Mouse (Mus musculus): ENCODE measurements around the gene Cela3b. TPM values are rescaled to one million over a fixed set of nuclear protein-coding genes. Genes with fewer than 3 reads are reported as not detected.

Cela3b gene
- total RNA-seq, 2 experiments from 2014 or later = not detected

- no peak for TF ChIP-seq CTCF (IDR thresholded peaks at IDR 0.05)
- DNase-seq = no peak
- intact Hi-C loops (cut with DNase I) = no loop called here
- Histone ChIP-seq H3K4me3 (no peak overlapping the region), H3K27ac (peak overlapping the region; percentile 68; the same call in 1 of the 2 replicates)
Measured at GRCm38 (mm10) chr4:137457292-137457691, 27.0 kb upstream of the Cela3b start.

- TF ChIP-seq CTCF (IDR thresholded peaks at IDR 0.05) = no peak
- Histone ChIP-seq H3K27ac (peak overlapping the region; percentile 68), H3K4me3 (no peak overlapping the region)
- intact Hi-C loops (cut with DNase I) = no loop called here
- DNase-seq = peak; percentile 78
Measured at GRCm38 (mm10) chr4:137456581-137456980, 26.2 kb upstream of the Cela3b start.

- Histone ChIP-seq H3K4me3 (no peak overlapping the region), H3K27ac (no peak overlapping the region)
- no peak for DNase-seq
- TF ChIP-seq CTCF (IDR thresholded peaks at IDR 0.05) = no peak
- intact Hi-C loops (cut with DNase I) = no loop called here
Measured at GRCm38 (mm10) chr4:137454582-137454981, 24.2 kb upstream of the Cela3b start.

- DNase-seq = no peak
- no peak within 1 kb of the TSS for H3K27ac ChIP-seq
- intact Hi-C loops (cut with DNase I) = no loop called here
- TF ChIP-seq CTCF (IDR thresholded peaks at IDR 0.05) = no peak
- no peak within 1 kb of the TSS for H3K4me3 ChIP-seq
Measured at GRCm38 (mm10) chr4:137453234-137453767, 23.0 kb upstream of the Cela3b start, which contains the start of gene 1700013G24Rik. TSS of gene 1700013G24Rik (plus strand) at chr4:137453284.

- Histone ChIP-seq H3K4me3 (no peak overlapping the region), H3K27ac (no peak overlapping the region)
- no peak for DNase-seq
- TF ChIP-seq CTCF (IDR thresholded peaks at IDR 0.05) = no peak
- intact Hi-C loops (cut with DNase I) = no loop called here
Measured at GRCm38 (mm10) chr4:137452190-137452589, 21.9 kb upstream of the Cela3b start.

- peak overlapping the region; percentile 76 for H3K27ac ChIP-seq
- no peak overlapping the region for H3K4me3 ChIP-seq
- no peak for TF ChIP-seq CTCF (IDR thresholded peaks at IDR 0.05)
- intact Hi-C loops (cut with DNase I) = loop anchor here (5.0 kb wide), 1 partner anchor 38 kb away; no protein-coding TSS in a partner anchor
- peak; percentile 83 for DNase-seq
Measured at GRCm38 (mm10) chr4:137449715-137450114, 19.4 kb upstream of the Cela3b start.

GRCm38 (mm10) chr4:137449132-137449531 lies 18.8 kb upstream of the Cela3b start:
- Histone ChIP-seq H3K4me3 (no peak overlapping the region), H3K27ac (peak overlapping the region; percentile 76)
- DNase-seq = no peak
- intact Hi-C loops (cut with DNase I) = loop anchor here (5.0 kb wide), 1 partner anchor 38 kb away; no protein-coding TSS in a partner anchor
- no peak for TF ChIP-seq CTCF (IDR thresholded peaks at IDR 0.05)

GRCm38 (mm10) chr4:137448641-137449040 lies 18.3 kb upstream of the Cela3b start:
- Histone ChIP-seq H3K27ac (peak overlapping the region; percentile 76), H3K4me3 (no peak overlapping the region)
- no peak for TF ChIP-seq CTCF (IDR thresholded peaks at IDR 0.05)
- intact Hi-C loops (cut with DNase I) = loop anchor here (5.0 kb wide), 1 partner anchor 39 kb away; no protein-coding TSS in a partner anchor
- no peak for DNase-seq

GRCm38 (mm10) chr4:137448197-137448596 lies 17.9 kb upstream of the Cela3b start:
- no peak overlapping the region for H3K4me3 ChIP-seq
- TF ChIP-seq CTCF (IDR thresholded peaks at IDR 0.05) = no peak
- H3K27ac ChIP-seq = peak overlapping the region; percentile 76
- intact Hi-C loops (cut with DNase I) = loop anchor here (5.0 kb wide), 1 partner anchor 39 kb away; no protein-coding TSS in a partner anchor
- DNase-seq = no peak

- no peak for TF ChIP-seq CTCF (IDR thresholded peaks at IDR 0.05)
- H3K27ac ChIP-seq = peak overlapping the region; percentile 76
- H3K4me3 ChIP-seq = no peak overlapping the region
- DNase-seq = peak; percentile 47
- intact Hi-C loops (cut with DNase I) = loop anchor here (5.0 kb wide), 1 partner anchor 40 kb away; no protein-coding TSS in a partner anchor
Measured at GRCm38 (mm10) chr4:137447363-137448196, 17.2 kb upstream of the Cela3b start.

GRCm38 (mm10) chr4:137445881-137446280 lies 15.5 kb upstream of the Cela3b start:
- Histone ChIP-seq H3K4me3 (no peak overlapping the region), H3K27ac (no peak overlapping the region)
- DNase-seq = no peak
- intact Hi-C loops (cut with DNase I) = loop anchor here (5.0 kb wide), 1 partner anchor 41 kb away; no protein-coding TSS in a partner anchor
- TF ChIP-seq CTCF (IDR thresholded peaks at IDR 0.05) = no peak

GRCm38 (mm10) chr4:137443625-137444024 lies 13.3 kb upstream of the Cela3b start:
- H3K4me3 ChIP-seq = no peak overlapping the region
- peak; percentile 82 for DNase-seq
- H3K27ac ChIP-seq = no peak overlapping the region
- intact Hi-C loops (cut with DNase I) = loop anchor here (1.0 to 5.0 kb wide), 2 partner anchors 74 to 102 kb away; no protein-coding TSS in a partner anchor
- TF ChIP-seq CTCF (IDR thresholded peaks at IDR 0.05) = peak; percentile 88

- H3K4me3 ChIP-seq = no peak overlapping the region
- no peak overlapping the region for H3K27ac ChIP-seq
- no peak; the same call in 1 of the 2 replicates for TF ChIP-seq CTCF (IDR thresholded peaks at IDR 0.05)
- DNase-seq = no peak
- intact Hi-C loops (cut with DNase I) = loop anchor here (5.0 kb wide), 1 partner anchor 76 kb away; no protein-coding TSS in a partner anchor
Measured at GRCm38 (mm10) chr4:137441332-137441731, 11.0 kb upstream of the Cela3b start.

Measured in gastrocnemius, adult 2 months (tissue).